Mouse (Mus musculus) midbrain, embryonic 15.5 days (tissue): Measurements from ENCODE around the gene Taar4. TPM values are rescaled to one million over a fixed set of nuclear protein-coding genes. Genes with fewer than 3 reads are reported as not detected.

Source experiments
- ATAC-seq: fragments of 200-750 bp; cut with Nextera tagmentation; replicated peaks from 2 replicates; pipeline ENCODE4 v1.8.0; 2017; ENCODE audit warnings: moderate TSS enrichment
- H3K27ac ChIP-seq: fragments of 300-500 bp; sonication (generic); 2 replicates; pipeline ENCODE4 v1.5.1; 2015; ENCODE audit warnings: mild to moderate bottlenecking, inconsistent platforms
- H3K27me3 ChIP-seq: fragments of 300-500 bp; sonication (generic); replicated peaks from 2 replicates; pipeline ENCODE4 v1.6.1; 2015; ENCODE audit warnings: inconsistent platforms
- H3K36me3 ChIP-seq: fragments of 300-500 bp; sonication (generic); replicated peaks from 2 replicates; pipeline ENCODE4 v1.6.1; 2015; ENCODE audit warnings: inconsistent platforms
- H3K4me1 ChIP-seq: fragments of 300-500 bp; sonication (generic); 2 replicates; pipeline ENCODE4 v1.6.1; 2015; ENCODE audit warnings: inconsistent platforms
- H3K4me2 ChIP-seq: fragments of 300-500 bp; sonication (generic); 2 replicates; pipeline ENCODE4 v1.6.1; 2015; ENCODE audit warnings: inconsistent platforms, mild to moderate bottlenecking, moderate library complexity
- H3K4me3 ChIP-seq: fragments of 300-500 bp; sonication (generic); 2 replicates; pipeline ENCODE4 v1.5.1; 2015; ENCODE audit warnings: mild to moderate bottlenecking, inconsistent platforms
- H3K9ac ChIP-seq: fragments of 300-500 bp; sonication (generic); 2 replicates; pipeline ENCODE4 v1.6.1; 2015; ENCODE audit warnings: mild to moderate bottlenecking, inconsistent platforms
- H3K9me3 ChIP-seq: fragments of 300-500 bp; sonication (generic); 2 replicates; pipeline ENCODE4 v1.6.1; 2016; ENCODE audit warnings: inconsistent platforms
- WGBS: fragments of 180-500 bp; shearing (Covaris S2); methylation state at CpG from one replicate; pipeline ENCODE4 v1.1.7; 2015; ENCODE audit warnings: mixed read lengths; 5-methylcytosine and 5-hydroxymethylcytosine counted together
- polyA plus RNA-seq: library from polyadenylated mRNA; unstranded; fragments of >200 nt; fragmentation: Nextera tagmentation; extraction: Ambion mirVana; gene quantifications from 2 replicates; pipeline ENCODE4 v1.2.1, GENCODE M21; 2015

Gene Taar4
- polyA plus RNA-seq, 1 experiment from 2014 or later: not detected

DNA sequence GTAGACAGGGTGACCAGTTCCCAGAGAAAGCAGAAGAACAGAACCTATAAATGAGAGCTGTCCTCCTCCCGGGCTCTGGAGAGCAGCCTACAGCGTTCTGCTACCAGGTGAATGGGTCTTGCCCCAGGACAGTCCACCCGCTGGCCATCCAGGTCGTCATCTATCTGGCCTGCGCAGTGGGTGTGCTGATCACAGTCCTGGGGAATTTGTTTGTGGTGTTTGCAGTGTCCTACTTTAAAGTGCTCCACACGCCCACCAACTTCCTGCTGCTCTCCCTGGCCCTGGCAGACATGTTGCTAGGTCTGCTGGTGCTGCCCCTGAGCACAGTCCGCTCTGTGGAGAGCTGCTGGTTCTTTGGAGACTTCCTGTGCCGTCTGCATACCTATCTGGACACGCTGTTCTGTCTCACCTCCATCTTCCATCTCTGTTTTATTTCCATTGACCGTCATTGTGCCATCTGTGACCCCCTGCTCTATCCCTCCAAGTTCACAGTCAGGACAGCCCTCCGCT is 10.4 kb downstream of the Taar4 start, which contains the start of gene Taar5:
Gene Taar5, plus strand, starts transcription at position 51 of the 510 bp plus-strand sequence.
- no peak for ATAC-seq

DNA sequence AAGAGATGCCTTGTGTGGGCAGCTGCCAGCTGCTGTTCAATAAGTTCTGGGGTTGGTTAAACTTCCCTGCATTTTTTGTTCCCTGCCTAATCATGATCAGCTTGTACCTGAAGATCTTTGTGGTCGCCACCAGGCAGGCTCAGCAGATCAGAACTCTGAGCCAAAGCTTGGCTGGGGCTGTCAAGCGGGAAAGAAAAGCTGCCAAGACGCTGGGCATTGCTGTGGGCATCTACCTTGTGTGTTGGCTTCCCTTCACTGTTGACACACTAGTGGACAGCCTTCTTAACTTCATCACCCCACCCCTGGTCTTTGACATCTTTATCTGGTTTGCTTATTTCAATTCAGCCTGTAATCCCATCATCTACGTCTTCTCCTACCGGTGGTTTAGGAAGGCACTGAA is 11.0 kb downstream of the Taar4 start:
- Histone ChIP-seq H3K4me2 (no peak overlapping the region), H3K36me3 (no peaks in the 10 kb centered on the region), H3K9ac (no peak overlapping the region), H3K27me3 (no peaks in the 10 kb centered on the region), H3K9me3 (no peaks in the 10 kb centered on the region), H3K4me3 (no peak overlapping the region), H3K27ac (no peak overlapping the region), H3K4me1 (no peaks in the 10 kb centered on the region)
- ATAC-seq: no peak
- WGBS: 70% methylated on average over 5 of the region's 5 CpGs

More for the DNA sequence above, 10.4 kb downstream of the Taar4 start, which contains the start of gene Taar5:
- no peaks in the 10 kb centered on the region for H3K36me3 ChIP-seq
- no peak within 1 kb of the TSS for H3K4me3 ChIP-seq
- WGBS: 92% methylated on average over 11 of the region's 11 CpGs
- no peaks in the 10 kb centered on the region for H3K27me3 ChIP-seq
- H3K4me2 ChIP-seq: no peak within 1 kb of the TSS
- no peak within 1 kb of the TSS for H3K9ac ChIP-seq
- H3K9me3 ChIP-seq: no peaks in the 10 kb centered on the region
- no peak within 1 kb of the TSS for H3K27ac ChIP-seq
- no peaks in the 10 kb centered on the region for H3K4me1 ChIP-seq

DNA sequence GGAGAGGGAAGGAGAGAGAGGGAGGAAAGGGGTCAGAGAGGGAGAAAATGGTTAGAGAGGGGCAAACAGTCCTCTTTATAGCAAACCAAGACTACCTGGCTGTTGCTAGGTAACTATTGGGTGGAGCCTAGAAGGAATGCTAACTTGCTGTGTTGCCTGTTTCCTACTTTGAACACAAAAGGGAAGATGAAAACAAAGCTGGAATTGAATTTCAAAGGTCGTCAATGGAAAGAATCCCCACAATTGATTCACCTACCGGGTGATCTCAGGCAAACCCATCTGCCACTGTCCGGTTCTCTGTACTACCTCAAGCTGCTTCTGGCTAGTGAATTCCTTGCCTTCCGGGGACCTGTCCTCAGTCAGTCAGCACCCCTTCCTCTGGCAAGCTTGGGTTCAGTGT is 17.7 kb downstream of the Taar4 start:
- Histone ChIP-seq H3K4me2 (no peak overlapping the region), H3K27me3 (no peaks in the 10 kb centered on the region), H3K9ac (no peak overlapping the region), H3K36me3 (no peaks in the 10 kb centered on the region), H3K4me1 (no peaks in the 10 kb centered on the region), H3K27ac (no peak overlapping the region), H3K9me3 (no peaks in the 10 kb centered on the region), H3K4me3 (no peak overlapping the region)
- no peak for ATAC-seq
- 36% methylated on average over 4 of the region's 4 CpGs for WGBS

DNA sequence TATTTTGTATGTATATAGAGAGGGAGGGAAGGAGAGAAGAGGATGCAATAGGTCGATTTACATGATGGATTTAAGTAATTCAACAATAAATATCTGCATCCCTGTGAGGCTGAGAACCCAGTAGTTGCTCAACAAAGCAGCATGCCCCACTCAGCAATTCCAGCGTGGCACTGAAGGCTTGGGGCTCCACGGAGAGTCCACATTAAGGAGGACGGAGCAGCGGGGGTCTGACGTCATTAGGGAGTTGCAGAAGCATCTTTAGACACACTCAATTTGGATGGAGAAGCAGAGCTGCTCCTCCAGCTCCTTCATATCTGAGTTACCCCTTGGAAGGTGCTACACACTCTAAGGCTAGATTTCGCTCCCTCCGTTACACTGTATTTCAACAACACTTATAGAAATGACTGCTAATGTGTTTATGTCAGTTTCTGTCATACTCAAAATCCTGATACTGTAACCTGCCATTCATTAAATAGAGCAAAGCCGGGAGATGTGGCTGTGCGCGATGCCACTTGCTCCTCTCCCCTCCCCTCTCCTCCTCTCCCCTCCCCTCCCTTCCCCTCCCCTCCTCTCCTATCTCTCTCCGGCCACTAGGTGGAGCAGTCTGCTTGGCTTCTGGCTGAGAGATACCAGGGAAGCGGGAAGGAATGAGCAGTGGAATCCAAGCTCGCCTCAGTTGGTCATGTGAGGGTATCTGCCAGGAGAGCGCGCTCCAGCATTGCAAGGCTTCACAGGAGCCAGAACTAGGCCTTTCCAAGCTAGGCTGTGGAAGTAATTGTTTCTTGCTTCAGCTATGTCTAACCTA is 18.8 kb downstream of the Taar4 start:
- Histone ChIP-seq H3K9me3 (no peaks in the 10 kb centered on the region), H3K4me2 (no peak overlapping the region), H3K27me3 (no peaks in the 10 kb centered on the region), H3K4me1 (no peaks in the 10 kb centered on the region), H3K9ac (no peak overlapping the region), H3K4me3 (no peak overlapping the region), H3K27ac (no peak overlapping the region), H3K36me3 (no peaks in the 10 kb centered on the region)
- ATAC-seq: peak; percentile 84
- WGBS: 40% methylated on average over 16 of the region's 16 CpGs

DNA sequence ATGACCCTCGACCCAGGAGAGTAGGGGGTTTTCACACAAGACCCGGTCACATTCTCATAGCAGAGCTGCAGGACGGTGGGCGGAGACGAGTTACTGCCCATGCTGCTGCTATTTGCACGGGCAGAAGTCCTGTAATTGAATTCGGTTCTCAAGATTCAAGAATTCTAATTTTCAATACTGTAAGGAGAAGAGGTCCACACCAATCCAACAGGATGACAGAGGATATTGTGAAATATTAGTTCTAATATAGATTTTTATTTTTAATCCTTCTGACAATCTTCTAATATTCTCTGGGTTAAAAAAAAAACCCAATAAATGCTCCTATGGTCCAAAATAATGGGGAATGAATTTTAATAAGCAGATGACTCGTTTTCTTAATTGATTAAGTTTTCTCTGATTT is 25.3 kb downstream of the Taar4 start, which contains the start of gene Taar6:
Gene Taar6, minus strand, starts transcription at position 101 of the 400 bp plus-strand sequence.
- WGBS: 83% methylated on average over 8 of the region's 8 CpGs

DNA sequence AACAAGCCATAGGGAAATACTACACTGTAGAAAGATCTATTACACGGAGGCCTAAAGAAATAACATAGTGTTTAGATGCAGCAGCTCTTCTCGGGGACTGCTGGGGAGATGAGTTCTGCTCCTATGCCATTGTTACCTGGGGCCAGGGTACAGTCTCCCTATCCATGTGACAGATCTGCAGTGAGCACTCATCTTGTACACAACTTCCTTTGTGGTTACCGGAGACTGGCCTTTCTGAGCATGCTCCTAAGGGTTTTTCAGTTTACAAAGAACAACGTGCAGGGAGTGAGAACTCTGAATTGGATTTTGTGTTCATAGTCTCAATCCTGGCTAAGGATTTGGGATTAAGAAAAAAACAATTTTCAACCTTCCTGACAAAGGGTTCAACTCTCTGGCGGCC is 26.1 kb downstream of the Taar4 start:
- H3K27me3 ChIP-seq: no peaks in the 10 kb centered on the region
- H3K4me1 ChIP-seq: no peaks in the 10 kb centered on the region
- H3K27ac ChIP-seq: no peak overlapping the region
- WGBS: 78% methylated on average over 5 of the region's 5 CpGs
- H3K9me3 ChIP-seq: no peaks in the 10 kb centered on the region
- H3K36me3 ChIP-seq: no peaks in the 10 kb centered on the region
- no peak overlapping the region for H3K4me3 ChIP-seq
- ATAC-seq: no peak
- no peak overlapping the region for H3K9ac ChIP-seq
- H3K4me2 ChIP-seq: no peak overlapping the region

More for the DNA sequence above, 25.3 kb downstream of the Taar4 start, which contains the start of gene Taar6:
- no peaks in the 10 kb centered on the region for H3K27me3 ChIP-seq
- H3K4me1 ChIP-seq: no peaks in the 10 kb centered on the region
- H3K9ac ChIP-seq: no peak within 1 kb of the TSS
- no peak within 1 kb of the TSS for H3K4me2 ChIP-seq
- no peak within 1 kb of the TSS for H3K4me3 ChIP-seq
- H3K9me3 ChIP-seq: no peaks in the 10 kb centered on the region
- no peak within 1 kb of the TSS for H3K27ac ChIP-seq
- no peaks in the 10 kb centered on the region for H3K36me3 ChIP-seq
- no peak for ATAC-seq

DNA sequence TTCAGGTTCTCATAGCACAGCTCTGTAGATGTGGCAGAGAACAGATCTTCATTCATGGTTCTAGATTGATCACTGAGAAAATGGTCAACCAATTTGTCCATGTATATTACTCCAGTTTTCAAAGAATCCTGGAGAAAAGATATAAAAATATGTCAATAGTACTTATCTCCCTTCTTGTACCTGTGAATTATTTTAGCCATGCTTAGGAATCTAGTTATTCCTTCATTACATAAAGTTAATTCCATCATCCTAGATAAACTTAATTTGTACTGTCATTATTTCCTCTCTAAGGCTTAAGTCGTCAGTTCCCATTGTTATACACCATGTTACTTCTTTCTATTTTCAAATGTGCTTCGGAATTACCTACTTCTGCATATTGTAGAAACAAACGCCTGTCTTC is 33.1 kb downstream of the Taar4 start, which contains the start of gene Taar7a:
Gene Taar7a, minus strand, starts transcription at position 101 of the 400 bp plus-strand sequence.
- no peak within 1 kb of the TSS for H3K27ac ChIP-seq
- no peaks in the 10 kb centered on the region for H3K4me1 ChIP-seq
- no peak within 1 kb of the TSS for H3K9ac ChIP-seq
- no peaks in the 10 kb centered on the region for H3K9me3 ChIP-seq
- no peaks in the 10 kb centered on the region for H3K27me3 ChIP-seq
- no peak within 1 kb of the TSS for H3K4me3 ChIP-seq
- 79% methylated on average over 3 of the region's 3 CpGs for WGBS
- no peak for ATAC-seq
- no peak within 1 kb of the TSS for H3K4me2 ChIP-seq
- H3K36me3 ChIP-seq: no peaks in the 10 kb centered on the region

DNA sequence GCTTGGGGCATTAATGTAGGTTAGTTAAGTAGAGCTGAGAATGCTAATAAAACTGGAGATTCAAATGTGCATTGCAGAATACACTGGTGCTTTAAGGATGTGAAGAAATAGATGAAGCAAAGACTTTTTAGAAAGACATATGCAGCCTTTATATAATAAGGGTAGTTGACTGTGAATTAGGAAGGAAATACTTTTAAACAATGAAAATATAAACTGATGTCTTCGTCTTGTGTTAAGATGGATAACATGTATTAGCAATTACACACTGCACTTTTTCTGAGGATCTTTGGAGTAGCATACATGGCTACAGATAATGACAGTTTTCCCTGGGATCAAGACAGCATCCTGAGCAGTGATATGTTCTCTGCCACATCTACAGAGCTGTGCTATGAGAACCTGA is 39.3 kb downstream of the Taar4 start, which contains the start of gene Taar7b:
Gene Taar7b, plus strand, starts transcription at position 301 of the 400 bp plus-strand sequence.
- Histone ChIP-seq H3K27ac (no peak within 1 kb of the TSS), H3K36me3 (no peaks in the 10 kb centered on the region), H3K4me3 (no peak within 1 kb of the TSS), H3K9me3 (no peaks in the 10 kb centered on the region), H3K4me2 (no peak within 1 kb of the TSS), H3K4me1 (no peaks in the 10 kb centered on the region), H3K27me3 (no peaks in the 10 kb centered on the region), H3K9ac (no peak within 1 kb of the TSS)
- no peak for ATAC-seq
- WGBS: 86% methylated on average over 1 of the region's 1 CpGs

DNA sequence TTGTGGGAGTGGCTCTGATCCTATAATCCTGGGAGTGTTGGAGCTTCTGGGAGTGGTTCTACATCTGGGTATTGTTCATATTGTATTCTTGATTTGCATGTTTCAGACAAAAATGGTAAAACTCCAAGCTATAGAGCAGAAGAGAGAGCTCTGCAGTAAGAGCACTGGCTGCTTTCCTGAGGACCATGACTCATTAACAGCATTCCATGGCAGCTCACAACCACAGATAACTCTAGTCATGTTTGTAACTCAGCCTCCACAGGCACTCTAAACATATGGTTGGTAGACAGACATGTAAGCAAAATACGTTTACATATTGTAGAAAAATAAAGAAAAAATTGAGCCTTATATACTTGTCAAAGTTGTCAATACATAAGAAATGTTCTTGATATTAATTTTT is 46.1 kb downstream of the Taar4 start:
- Histone ChIP-seq H3K27ac (no peak overlapping the region), H3K4me3 (no peak overlapping the region), H3K9me3 (no peaks in the 10 kb centered on the region), H3K4me1 (no peaks in the 10 kb centered on the region), H3K36me3 (no peaks in the 10 kb centered on the region), H3K4me2 (no peak overlapping the region), H3K27me3 (no peaks in the 10 kb centered on the region), H3K9ac (no peak overlapping the region)
- ATAC-seq: no peak
- WGBS: 80% methylated on average over 1 of the region's 1 CpGs

DNA sequence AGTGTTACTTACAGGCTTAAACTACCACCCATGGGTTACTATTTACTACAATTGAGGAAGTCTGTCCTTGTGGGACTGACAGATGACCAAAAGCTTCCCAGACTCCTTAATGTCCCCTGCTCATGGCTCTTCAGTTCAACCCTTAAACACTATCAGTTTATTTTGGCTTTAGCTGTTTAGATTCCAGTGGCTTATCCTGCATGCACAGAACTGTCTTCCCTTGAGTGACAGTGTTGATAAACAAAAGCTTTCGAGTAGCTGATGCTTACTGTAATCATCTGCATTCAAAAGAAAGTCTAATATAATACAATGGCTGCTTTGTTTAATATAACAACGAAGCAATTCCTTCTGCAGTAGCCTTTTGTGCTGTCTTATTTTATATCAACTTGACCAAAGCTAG is 46.7 kb downstream of the Taar4 start:
- WGBS: 59% methylated on average over 2 of the region's 2 CpGs

DNA sequence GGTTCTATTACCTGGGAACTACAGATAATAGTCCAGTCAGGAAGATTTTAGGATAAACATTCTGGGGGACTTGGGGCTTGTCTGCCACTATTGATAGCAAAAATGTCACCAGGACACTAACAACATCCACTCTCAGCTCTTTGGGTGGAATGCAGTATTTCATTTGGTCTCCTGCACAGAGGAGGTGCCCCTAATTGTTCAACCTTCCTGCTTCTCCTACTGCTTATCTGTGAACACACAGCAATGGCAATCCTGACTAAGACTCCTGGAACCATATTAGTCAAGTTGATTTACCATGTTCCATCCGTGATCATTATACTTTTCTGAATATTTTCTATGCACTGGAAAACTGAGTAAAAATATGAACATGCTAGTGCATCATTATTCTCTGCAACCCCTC is 47.8 kb downstream of the Taar4 start:
- Histone ChIP-seq H3K4me2 (no peak overlapping the region), H3K27me3 (no peaks in the 10 kb centered on the region), H3K27ac (no peak overlapping the region), H3K9me3 (no peaks in the 10 kb centered on the region), H3K4me3 (no peak overlapping the region), H3K36me3 (no peaks in the 10 kb centered on the region), H3K4me1 (no peaks in the 10 kb centered on the region), H3K9ac (no peak overlapping the region)
- WGBS: 90% methylated on average over 1 of the region's 1 CpGs
- ATAC-seq: no peak

More for the DNA sequence above, 46.7 kb downstream of the Taar4 start:
- Histone ChIP-seq H3K4me1 (no peaks in the 10 kb centered on the region), H3K4me2 (no peak overlapping the region), H3K9ac (no peak overlapping the region), H3K36me3 (no peaks in the 10 kb centered on the region), H3K9me3 (no peaks in the 10 kb centered on the region), H3K27ac (no peak overlapping the region), H3K27me3 (no peaks in the 10 kb centered on the region), H3K4me3 (no peak overlapping the region)
- no peak for ATAC-seq
